Mouse (Mus musculus): ENCODE results near the gene Tmem204. TPM values are rescaled to one million over a fixed set of nuclear protein-coding genes. Genes with fewer than 3 reads are reported as not detected.

Gene Tmem204
- polyA plus RNA-seq, 1 experiment from 2014 or later, result 16.3 TPM

- H3K27me3 ChIP-seq (replicated peaks), result no peaks in the 10 kb centered on the region
- peak within 1 kb of the TSS; percentile 98 for H3K4me3 ChIP-seq
- peaks cover 11% of the 10 kb centered on the region for H3K4me1 ChIP-seq (replicated peaks)
- peaks cover 24% of the 10 kb centered on the region for H3K36me3 ChIP-seq
- H3K9me3 ChIP-seq (replicated peaks), result no peaks in the 10 kb centered on the region
- peak within 1 kb of the TSS; percentile 96 for H3K9ac ChIP-seq
- peak within 1 kb of the TSS; percentile 90 for H3K27ac ChIP-seq (ENCODE audit: poor library complexity, severe bottlenecking)
- peak within 1 kb of the TSS; percentile 98 for H3K4me2 ChIP-seq
- under 1% methylated on average over 62 of the region's 62 CpGs for WGBS
- peak; percentile 97 for ATAC-seq (ENCODE audit: insufficient number of reproducible peaks, low FRiP score)
These were observed 67.6 kb downstream of the Tmem204 start, which contains the start of the genes Cramp1l and Ift140 for GRCm38 (mm10) chr17:25015655-25016291. Gene Cramp1l (minus strand): TSS chr17:25015788. Gene Ift140 (plus strand): TSS chr17:25016085.

DNA sequence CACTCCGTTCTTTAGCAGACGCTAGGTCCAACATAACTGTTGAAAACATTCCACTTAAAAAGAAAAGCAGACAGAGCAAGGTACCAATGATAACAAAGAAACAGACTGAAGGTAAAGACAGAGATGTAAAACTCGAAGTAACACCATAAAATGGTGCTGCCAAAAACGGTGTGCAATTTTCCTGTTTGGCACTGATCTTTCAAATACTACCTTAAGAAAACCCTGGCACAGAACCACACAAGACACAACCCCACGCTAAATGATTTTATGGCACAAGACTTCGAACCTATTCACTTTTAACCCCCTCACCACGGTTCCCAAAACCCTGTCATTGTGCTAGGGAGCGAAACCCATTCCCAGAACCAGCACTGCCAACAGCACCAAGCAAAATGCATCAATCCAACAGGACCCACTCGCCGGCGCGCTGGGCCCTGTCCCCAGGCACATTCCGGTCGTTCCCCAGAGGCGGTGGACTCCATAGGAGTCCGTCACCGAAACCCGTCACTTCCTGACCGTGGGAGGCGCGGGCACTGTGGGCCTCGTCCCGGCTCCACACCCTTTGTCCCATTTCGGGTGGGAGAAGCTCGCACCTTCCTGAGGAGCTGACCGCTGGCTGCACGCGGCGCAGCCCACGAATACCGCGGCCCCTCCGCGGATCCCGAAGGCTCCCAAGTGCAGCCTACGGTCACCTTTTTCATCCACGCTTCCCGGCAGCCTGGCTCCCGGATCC, 68.4 kb downstream of the Tmem204 start:
- peak overlapping the region; percentile 98 for H3K4me3 ChIP-seq
- H3K27ac ChIP-seq (ENCODE audit: poor library complexity, severe bottlenecking), result peak overlapping the region; percentile 90
- peak overlapping the region; percentile 96 for H3K9ac ChIP-seq
- H3K36me3 ChIP-seq, result peaks cover 25% of the 10 kb centered on the region
- under 1% methylated on average over 39 of the region's 39 CpGs for WGBS
- H3K9me3 ChIP-seq (replicated peaks), result no peaks in the 10 kb centered on the region
- H3K4me1 ChIP-seq (replicated peaks), result peaks cover 11% of the 10 kb centered on the region
- 0 out of 2 replicates have a peak, but pooled peaks have one; percentile 7 for ATAC-seq (ENCODE audit: insufficient number of reproducible peaks, low FRiP score)
- H3K27me3 ChIP-seq (replicated peaks), result no peaks in the 10 kb centered on the region
- peak overlapping the region; percentile 98 for H3K4me2 ChIP-seq

GRCm38 (mm10) chr17:25013606-25014501, 69.5 kb downstream of the Tmem204 start:
- peak overlapping the region; percentile 96 for H3K9ac ChIP-seq
- peak overlapping the region; percentile 98 for H3K4me3 ChIP-seq
- ATAC-seq (ENCODE audit: insufficient number of reproducible peaks, low FRiP score), result no peak
- no peaks in the 10 kb centered on the region for H3K9me3 ChIP-seq (replicated peaks)
- peak overlapping the region; percentile 98 for H3K4me2 ChIP-seq
- no peaks in the 10 kb centered on the region for H3K27me3 ChIP-seq (replicated peaks)
- H3K36me3 ChIP-seq, result peaks cover 28% of the 10 kb centered on the region
- H3K27ac ChIP-seq (ENCODE audit: poor library complexity, severe bottlenecking), result peak overlapping the region; percentile 90
- under 1% methylated on average over 69 of the region's 81 CpGs for WGBS
- H3K4me1 ChIP-seq (replicated peaks), result peaks cover 11% of the 10 kb centered on the region

Other genes with a start within 250 kb of the Tmem204 start
- gene Hagh, start 243.4 kb downstream of the Tmem204 start, polyA plus RNA-seq (2016; fragmentation: Nextera tagmentation; extraction: Ambion mirVana), result 39.9 and 41.2 TPM in 2 replicates
- 36.5 TPM in 2 replicates for gene Fahd1, start 233.2 kb downstream of the Tmem204 start, polyA plus RNA-seq (2016; fragmentation: Nextera tagmentation; extraction: Ambion mirVana)
- gene Igfals, start 217.6 kb downstream of the Tmem204 start, polyA plus RNA-seq (2016; fragmentation: Nextera tagmentation; extraction: Ambion mirVana), result 0.12 and 0.24 TPM in 2 replicates
- gene Nubp2, start 197.2 kb downstream of the Tmem204 start, polyA plus RNA-seq (2016; fragmentation: Nextera tagmentation; extraction: Ambion mirVana), result 31.9 and 33.1 TPM in 2 replicates
- gene Spsb3, start 196.9 kb downstream of the Tmem204 start, polyA plus RNA-seq (2016; fragmentation: Nextera tagmentation; extraction: Ambion mirVana), result 25.7 and 28.3 TPM in 2 replicates
- 25.4 and 27.2 TPM in 2 replicates for gene Eme2, start 188.5 kb downstream of the Tmem204 start, polyA plus RNA-seq (2016; fragmentation: Nextera tagmentation; extraction: Ambion mirVana)
- 91.1 and 94.9 TPM in 2 replicates for gene Mrps34, start 188.5 kb downstream of the Tmem204 start, polyA plus RNA-seq (2016; fragmentation: Nextera tagmentation; extraction: Ambion mirVana)
- 34.5 and 36.5 TPM in 2 replicates for gene Nme3, start 187.1 kb downstream of the Tmem204 start, polyA plus RNA-seq (2016; fragmentation: Nextera tagmentation; extraction: Ambion mirVana)
- gene Mapk8ip3, start 146.6 kb downstream of the Tmem204 start, polyA plus RNA-seq (2016; fragmentation: Nextera tagmentation; extraction: Ambion mirVana), result 38.4 and 41.3 TPM in 2 replicates
- gene Jpt2, start 122.9 kb downstream of the Tmem204 start, polyA plus RNA-seq (2016; fragmentation: Nextera tagmentation; extraction: Ambion mirVana), result 140 and 144 TPM in 2 replicates
- 8.5 and 10.1 TPM in 2 replicates for gene Cramp1l, start 67.8 kb downstream of the Tmem204 start, polyA plus RNA-seq (2016; fragmentation: Nextera tagmentation; extraction: Ambion mirVana)
- 14.4 and 14.8 TPM in 2 replicates for gene Ift140, start 67.5 kb downstream of the Tmem204 start, polyA plus RNA-seq (2016; fragmentation: Nextera tagmentation; extraction: Ambion mirVana)
- gene Telo2, start 32.4 kb upstream of the Tmem204 start, polyA plus RNA-seq (2016; fragmentation: Nextera tagmentation; extraction: Ambion mirVana), result 23.5 and 30.7 TPM in 2 replicates
- gene Ptx4, start 37.2 kb upstream of the Tmem204 start, polyA plus RNA-seq (2016; fragmentation: Nextera tagmentation; extraction: Ambion mirVana), result 0.27 TPM in 1 of 2 replicates, not detected in the other
- gene Clcn7, start 49.8 kb upstream of the Tmem204 start, polyA plus RNA-seq (2016; fragmentation: Nextera tagmentation; extraction: Ambion mirVana), result 19.5 and 21.1 TPM in 2 replicates
- gene Ccdc154, start 78.9 kb upstream of the Tmem204 start, polyA plus RNA-seq (2016; fragmentation: Nextera tagmentation; extraction: Ambion mirVana), result not detected in 2 replicates
- not detected in 2 replicates for gene Gm38655, start 91.9 kb upstream of the Tmem204 start, polyA plus RNA-seq (2016; fragmentation: Nextera tagmentation; extraction: Ambion mirVana)
- 25.1 and 25.9 TPM in 2 replicates for gene BC003965, start 101.0 kb upstream of the Tmem204 start, polyA plus RNA-seq (2016; fragmentation: Nextera tagmentation; extraction: Ambion mirVana)
- 5.1 and 6.3 TPM in 2 replicates for gene Unkl, start 104.8 kb upstream of the Tmem204 start, polyA plus RNA-seq (2016; fragmentation: Nextera tagmentation; extraction: Ambion mirVana)
- 25.0 TPM in 2 replicates for gene Gnptg, start 156.5 kb upstream of the Tmem204 start, polyA plus RNA-seq (2016; fragmentation: Nextera tagmentation; extraction: Ambion mirVana)
- gene Tsr3, start 156.6 kb upstream of the Tmem204 start, polyA plus RNA-seq (2016; fragmentation: Nextera tagmentation; extraction: Ambion mirVana), result 33.3 and 34.1 TPM in 2 replicates
- gene Baiap3, start 172.8 kb upstream of the Tmem204 start, polyA plus RNA-seq (2016; fragmentation: Nextera tagmentation; extraction: Ambion mirVana), result 0.18 and 0.42 TPM in 2 replicates
- 459 and 468 TPM in 2 replicates for gene Ube2i, start 191.0 kb upstream of the Tmem204 start, polyA plus RNA-seq (2016; fragmentation: Nextera tagmentation; extraction: Ambion mirVana)
- gene Prss34, start 214.8 kb upstream of the Tmem204 start, polyA plus RNA-seq (2016; fragmentation: Nextera tagmentation; extraction: Ambion mirVana), result not detected in 2 replicates
- gene Prss28, start 225.1 kb upstream of the Tmem204 start, polyA plus RNA-seq (2016; fragmentation: Nextera tagmentation; extraction: Ambion mirVana), result not detected in 2 replicates
- not detected in 2 replicates for gene Prss29, start 235.1 kb upstream of the Tmem204 start, polyA plus RNA-seq (2016; fragmentation: Nextera tagmentation; extraction: Ambion mirVana)

All from heart, embryonic 12.5 days (tissue).